Mouse (Mus musculus): ENCODE measurements around the gene Csf1.

The Csf1 gene

DNA sequence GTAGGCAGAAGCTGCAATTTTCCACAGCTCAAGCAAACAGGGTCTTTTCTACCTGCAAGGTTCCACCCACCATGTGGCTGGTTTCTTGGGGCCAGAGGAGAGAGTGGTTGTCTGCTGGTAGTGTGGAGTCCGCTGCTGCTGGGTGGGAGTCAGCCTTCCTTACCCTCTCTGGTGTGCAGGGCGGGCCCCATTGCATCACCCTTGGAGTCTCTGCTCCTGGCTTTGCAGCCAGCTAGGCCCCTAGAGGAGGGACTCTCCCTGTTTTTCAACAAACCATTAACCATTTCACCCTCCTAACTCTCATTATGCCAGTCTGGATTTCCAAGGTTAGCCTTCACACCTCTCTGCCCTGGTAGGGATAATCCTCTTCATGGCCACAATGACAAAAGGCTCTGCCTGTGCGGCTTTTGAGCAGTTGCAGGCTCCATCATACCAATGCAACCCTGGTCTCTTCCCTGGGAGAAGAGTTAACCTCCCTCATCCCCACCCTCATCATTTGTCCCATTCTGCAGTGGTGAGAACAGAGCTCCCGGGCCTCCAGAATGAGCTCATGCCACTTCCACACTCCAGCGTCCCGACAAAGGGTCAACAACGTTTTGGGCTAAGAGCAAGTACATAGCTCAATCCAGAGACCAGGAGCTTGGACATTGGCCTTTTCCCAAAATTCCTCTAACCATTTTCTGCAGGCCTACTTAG lies 56.4 kb downstream of the Csf1 start:
- DNase-seq (ENCODE audit: low spot score), result no peak

GRCm38 (mm10) chr3:107701767-107702394 lies 58.4 kb downstream of the Csf1 start:
- no peak for DNase-seq (ENCODE audit: low spot score)

DNA sequence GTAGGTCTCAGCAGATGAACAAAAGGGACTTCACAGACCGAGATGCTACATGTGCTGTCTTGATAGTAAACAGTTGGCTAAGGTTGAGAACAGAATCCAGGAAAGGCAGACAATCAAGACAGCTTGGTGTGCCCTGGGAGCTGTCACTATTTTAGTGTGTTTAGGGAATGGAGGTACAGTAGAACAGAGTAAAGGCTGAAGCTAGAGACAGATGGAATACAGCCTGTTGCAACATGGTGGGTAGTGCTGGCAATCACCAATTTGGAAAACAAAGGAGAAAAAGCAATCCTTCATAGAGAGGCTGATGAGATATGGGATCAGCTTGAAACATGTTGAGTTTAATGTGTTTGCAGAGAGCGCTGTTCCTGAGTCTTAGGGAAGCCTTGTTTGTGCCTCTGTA lies 59.6 kb downstream of the Csf1 start:
- no peak for DNase-seq (ENCODE audit: low spot score)

GRCm38 (mm10) chr3:107696910-107697309 lies 63.4 kb downstream of the Csf1 start:
- no peak for DNase-seq (ENCODE audit: low spot score)

GRCm38 (mm10) chr3:107695948-107696881 lies 64.1 kb downstream of the Csf1 start, which contains the start of gene Ahcyl1:
TSS of gene Ahcyl1 (minus strand) at chr3:107696560.
- DNase-seq (ENCODE audit: low spot score), result peak; percentile 97

- no peak for DNase-seq (ENCODE audit: low spot score)
Measured at GRCm38 (mm10) chr3:107695219-107695947, 64.9 kb downstream of the Csf1 start.

DNA sequence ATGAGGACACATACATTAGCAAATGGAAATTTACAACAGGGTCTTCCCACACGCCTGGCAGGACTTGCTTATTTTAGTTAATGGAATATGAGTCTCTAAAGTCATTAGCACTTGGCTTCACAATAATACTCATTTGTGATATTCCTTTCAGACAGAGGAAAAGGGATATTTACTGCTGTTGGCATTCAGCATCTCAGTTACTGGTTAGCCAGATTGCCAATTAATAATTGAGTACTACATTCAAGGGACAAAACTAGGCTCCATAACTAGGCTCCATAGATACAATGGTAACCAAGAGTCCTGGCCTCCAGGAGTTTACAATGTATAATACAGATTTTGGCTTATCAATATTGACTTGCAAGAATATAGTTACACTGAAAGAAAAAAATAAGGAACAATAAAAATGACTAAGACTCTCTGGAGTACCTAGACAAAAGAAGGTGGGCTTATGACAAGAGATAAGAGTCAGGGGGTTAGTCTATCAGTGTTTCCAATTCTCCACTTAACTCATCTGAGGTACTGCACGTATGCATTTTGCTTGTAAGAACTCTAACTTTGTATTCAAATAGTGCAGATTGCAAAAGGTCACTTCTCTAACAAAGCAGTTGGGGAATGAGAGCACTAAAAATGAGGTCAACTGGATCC lies 65.9 kb downstream of the Csf1 start:
- DNase-seq (ENCODE audit: low spot score), result no peak
